Mouse (Mus musculus): ENCODE measurements around the gene Lactbl1. TPM values are rescaled to one million over a fixed set of nuclear protein-coding genes. Genes with fewer than 3 reads are reported as not detected.

The Lactbl1 gene
- total RNA-seq, 2 experiments from 2014 or later: 0.22 to 0.25 TPM

GRCm38 (mm10) chr4:136667757-136668156, 45.3 kb downstream of the Lactbl1 start:
- no peak for DNase-seq (ENCODE audit: low spot score in 2 of 2)
- intact Hi-C loops (cut with DNase I): no loop called here

- no peak for DNase-seq (ENCODE audit: low spot score in 2 of 2)
Measured at GRCm38 (mm10) chr4:136672335-136673090, 50.1 kb downstream of the Lactbl1 start.

GRCm38 (mm10) chr4:136675439-136675838, 53.0 kb downstream of the Lactbl1 start:
- no peak for DNase-seq (ENCODE audit: low spot score in 2 of 2)
- intact Hi-C loops (cut with DNase I): loop anchor here (5.0 to 10.0 kb wide), 2 partner anchors 202 to 399 kb away; no protein-coding TSS in a partner anchor

More at GRCm38 (mm10) chr4:136672335-136673090, 50.1 kb downstream of the Lactbl1 start:
- intact Hi-C loops (cut with DNase I): loop anchor here (10.0 kb wide), 1 partner anchor 402 kb away; no protein-coding TSS in a partner anchor

DNA sequence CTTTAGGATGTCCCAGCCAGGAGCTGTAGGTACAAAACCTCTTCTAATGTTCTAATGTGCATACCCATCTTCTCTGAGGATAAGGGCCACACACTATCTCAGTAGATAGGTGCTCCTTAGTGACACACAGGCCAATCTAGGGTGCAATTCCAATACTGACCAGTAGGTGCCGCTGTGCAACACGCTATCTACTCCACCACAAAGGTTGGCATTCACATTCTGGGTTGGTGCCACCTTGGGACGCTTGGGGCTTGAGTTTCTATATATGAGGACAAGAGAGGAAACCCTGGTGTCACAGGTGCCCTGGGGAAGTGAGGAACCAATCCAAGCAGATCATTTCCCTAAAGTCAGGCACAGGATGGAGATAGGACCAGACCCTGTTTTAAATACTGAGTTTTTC, 56.1 kb downstream of the Lactbl1 start:
- intact Hi-C loops (cut with DNase I): loop anchor here (1.0 to 10.0 kb wide), 3 partner anchors 163 to 396 kb away; no protein-coding TSS in a partner anchor
- DNase-seq (ENCODE audit: low spot score in 2 of 2): peak; percentile 94

- no peak for DNase-seq (ENCODE audit: low spot score in 2 of 2)
- intact Hi-C loops (cut with DNase I): loop anchor here (5.0 to 10.0 kb wide), 2 partner anchors 198 to 396 kb away; no protein-coding TSS in a partner anchor
Measured at GRCm38 (mm10) chr4:136679221-136679620, 56.8 kb downstream of the Lactbl1 start.

DNA sequence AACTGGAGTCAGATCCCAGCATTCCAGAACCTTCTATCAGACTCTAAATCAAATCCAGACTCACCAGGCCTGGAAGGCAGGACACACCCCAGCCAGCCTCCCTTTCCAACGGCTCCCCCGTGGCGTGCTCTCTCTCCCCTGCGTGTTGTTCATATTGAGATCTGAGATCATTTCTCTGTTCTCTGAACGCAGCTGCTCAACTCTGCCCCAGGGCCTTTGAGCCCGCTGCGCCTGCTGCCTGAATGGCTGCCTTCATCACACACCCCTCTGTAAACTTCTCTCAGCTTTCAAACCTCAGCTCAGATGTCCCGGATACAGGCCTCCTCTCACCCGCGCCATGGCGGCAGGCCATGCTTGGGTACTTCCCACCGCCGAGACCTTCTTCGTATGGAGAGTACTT, 58.2 kb downstream of the Lactbl1 start:
- intact Hi-C loops (cut with DNase I): no loop called here

DNA sequence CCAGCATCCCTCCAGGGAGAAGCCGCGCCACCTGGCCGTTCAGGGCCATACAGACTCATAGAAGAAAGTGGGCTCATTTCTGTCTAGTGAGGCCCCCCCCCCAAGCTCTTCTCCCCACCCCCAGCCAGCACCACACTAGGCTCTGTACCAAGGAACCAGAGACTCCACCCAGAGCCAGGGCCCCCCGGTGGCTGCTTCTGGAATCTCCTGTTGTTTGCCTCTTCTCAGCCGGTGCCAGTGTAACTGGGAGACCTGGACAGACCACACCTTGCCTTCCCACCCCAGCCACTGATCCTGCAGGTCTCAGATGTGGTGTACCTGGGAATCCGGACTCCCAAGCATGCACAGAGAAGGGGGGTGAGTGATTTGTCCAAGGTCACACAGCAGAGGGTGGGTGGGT, 62.1 kb downstream of the Lactbl1 start:
- DNase-seq (ENCODE audit: low spot score in 2 of 2): peak in 1 of 2 experiments; percentile 45
- intact Hi-C loops (cut with DNase I): no loop called here

More for the DNA sequence above, 58.2 kb downstream of the Lactbl1 start:
- DNase-seq (ENCODE audit: low spot score in 2 of 2): no peak

GRCm38 (mm10) chr4:136685431-136685869, 63.0 kb downstream of the Lactbl1 start:
- intact Hi-C loops (cut with DNase I): no loop called here

DNA sequence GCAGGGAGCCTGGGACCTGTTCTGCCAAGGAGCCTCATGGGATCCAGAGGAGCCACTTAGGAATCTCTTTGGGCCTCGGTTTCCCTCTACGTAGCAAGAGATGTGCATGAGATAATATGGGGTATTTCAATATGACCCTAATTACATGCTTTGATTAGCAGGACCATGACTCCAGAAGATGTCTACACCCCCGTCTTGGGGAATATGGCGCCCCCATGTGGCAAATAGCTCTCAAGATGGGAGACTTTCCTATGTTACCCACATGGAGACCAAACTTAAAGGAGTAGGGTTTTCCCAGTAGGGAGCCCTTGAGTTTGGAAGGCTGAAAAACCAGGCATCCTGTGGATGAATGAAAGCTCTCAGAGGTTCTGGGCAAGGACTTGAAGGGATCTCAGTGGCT, 65.7 kb downstream of the Lactbl1 start:
- DNase-seq (ENCODE audit: low spot score in 2 of 2): no peak
- intact Hi-C loops (cut with DNase I): no loop called here

More at GRCm38 (mm10) chr4:136685431-136685869, 63.0 kb downstream of the Lactbl1 start:
- no peak for DNase-seq (ENCODE audit: low spot score in 2 of 2)

Small RNAs within 50 kb of the gene (microRNA-seq; reads per million reads assigned to microRNA genes)
- 0 reads per million in 2 experiments for gene Gm22180

Other genes with a start within 250 kb of the Lactbl1 start
- 1 to 10 TPM; 1.8 to 3.1 TPM for gene Htr1d, start 199.1 kb upstream of the Lactbl1 start, total RNA-seq (2021)
- gene 6030445D17Rik, start 160.4 kb upstream of the Lactbl1 start, total RNA-seq (2021): under 1 TPM; 0.20 to 0.32 TPM
- 10 to 100 TPM; 54.7 to 67.9 TPM for gene Luzp1, start 152.9 kb upstream of the Lactbl1 start, total RNA-seq (2021)
- gene Kdm1a, start 19.9 kb upstream of the Lactbl1 start, total RNA-seq (2021): 100 to 1,000 TPM; 104 to 105 TPM
- gene Tex46, start 12.2 kb upstream of the Lactbl1 start, total RNA-seq (2021): not detected
- 10 to 100 TPM; 31.6 to 32.7 TPM for gene Ephb2, start 213.4 kb downstream of the Lactbl1 start, total RNA-seq (2021)

Data from left cerebral cortex, postnatal 14 days (tissue).